Mouse (Mus musculus): ENCODE results near the gene Elmo1.

DNA sequence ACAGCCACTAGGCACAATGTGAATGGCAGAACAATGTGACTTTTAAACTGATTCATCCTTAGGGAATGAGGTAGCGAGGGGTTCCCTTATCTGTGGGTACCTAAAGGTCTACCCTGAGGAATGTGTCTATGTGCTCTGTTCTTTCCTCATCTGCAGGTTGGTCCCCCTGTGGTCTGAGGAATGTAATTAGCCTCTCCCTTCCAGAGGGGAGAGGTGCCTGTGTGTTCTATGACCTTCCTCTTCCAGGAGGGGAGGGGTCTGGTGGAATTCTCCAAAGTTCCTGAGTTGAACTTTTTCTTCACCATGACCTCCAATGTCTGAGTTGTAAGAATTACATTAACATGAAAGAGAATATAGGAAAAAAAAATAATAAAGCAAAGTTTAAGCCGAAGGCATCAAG is 294.4 kb downstream of the Elmo1 start:
- TF ChIP-seq GATA1 (IDR thresholded peaks at IDR 0.05; ENCODE audit: borderline replicate concordance, low read length) (no peak), CTCF (IDR thresholded peaks at IDR 0.05; ENCODE audit: low read depth, low read length) (no peak)
